Mouse (Mus musculus) liver, postnatal 0 days (tissue): ENCODE results near the gene Ccdc124.

Experiments used
- CTCF ChIP-seq: sonication (generic); IDR thresholded peaks from 2 replicates; pipeline ENCODE4 v1.5.1; 2016; ENCODE audit warnings: antibody characterized with exemption, low read depth
- EP300 ChIP-seq: IDR thresholded peaks from 2 replicates; pipeline ENCODE4 v1.6.1; 2016; ENCODE audit warnings: antibody characterized with exemption, low read depth, mild to moderate bottlenecking

GRCm38 (mm10) chr8:70903582-70903981, 29.8 kb upstream of the Ccdc124 start:
- TF ChIP-seq CTCF (no peak), EP300 (no peak)
